Mouse (Mus musculus): ENCODE measurements around the gene Myrfl. TPM values are rescaled to one million over a fixed set of nuclear protein-coding genes. Genes with fewer than 3 reads are reported as not detected.

Gene Myrfl
- total RNA-seq, 2 experiments from 2014 or later, result 0.40 to 0.46 TPM

- intact Hi-C loops (cut with DNase I), result no loop called here
Observed at GRCm38 (mm10) chr10:116915286-116915685, 18.6 kb upstream of the Myrfl start.

GRCm38 (mm10) chr10:116914586-116914985 lies 17.9 kb upstream of the Myrfl start:
- DNase-seq (ENCODE audit: low spot score in 2 of 2), result no peak
- intact Hi-C loops (cut with DNase I), result no loop called here

More at GRCm38 (mm10) chr10:116915286-116915685, 18.6 kb upstream of the Myrfl start:
- no peak for DNase-seq (ENCODE audit: low spot score in 2 of 2)

- no peak for DNase-seq (ENCODE audit: low spot score in 2 of 2)
- intact Hi-C loops (cut with DNase I), result no loop called here
Observed at GRCm38 (mm10) chr10:116913647-116914273, 17.0 kb upstream of the Myrfl start.

GRCm38 (mm10) chr10:116912850-116913249 lies 16.1 kb upstream of the Myrfl start:
- intact Hi-C loops (cut with DNase I), result no loop called here
- DNase-seq (ENCODE audit: low spot score in 2 of 2), result no peak

GRCm38 (mm10) chr10:116908901-116909642 lies 12.4 kb upstream of the Myrfl start:
- DNase-seq (ENCODE audit: low spot score in 2 of 2), result no peak
- intact Hi-C loops (cut with DNase I), result no loop called here

GRCm38 (mm10) chr10:116906794-116907193 lies 10.1 kb upstream of the Myrfl start:
- DNase-seq (ENCODE audit: low spot score in 2 of 2), result no peak
- intact Hi-C loops (cut with DNase I), result no loop called here

GRCm38 (mm10) chr10:116904503-116904908 lies 7.8 kb upstream of the Myrfl start:
- intact Hi-C loops (cut with DNase I), result no loop called here
- no peak for DNase-seq (ENCODE audit: low spot score in 2 of 2)

GRCm38 (mm10) chr10:116895108-116895833 lies 1.4 kb downstream of the Myrfl start:
- intact Hi-C loops (cut with DNase I), result no loop called here
- no peak for DNase-seq (ENCODE audit: low spot score in 2 of 2)

- DNase-seq (ENCODE audit: low spot score in 2 of 2), result no peak
- intact Hi-C loops (cut with DNase I), result loop anchor here (5.0 kb wide), 1 partner anchor 562 kb away; no protein-coding TSS in a partner anchor
Observed at GRCm38 (mm10) chr10:116894540-116894939, 2.2 kb downstream of the Myrfl start.

- intact Hi-C loops (cut with DNase I), result loop anchor here (5.0 kb wide), 1 partner anchor 561 kb away; no protein-coding TSS in a partner anchor
- DNase-seq (ENCODE audit: low spot score in 2 of 2), result peak; percentile 30 to 49
Observed at GRCm38 (mm10) chr10:116893753-116894152, 3.0 kb downstream of the Myrfl start.

- DNase-seq (ENCODE audit: low spot score in 2 of 2), result no peak
- intact Hi-C loops (cut with DNase I), result loop anchor here (5.0 kb wide), 1 partner anchor 558 kb away; no protein-coding TSS in a partner anchor
Observed at GRCm38 (mm10) chr10:116890587-116890986, 6.1 kb downstream of the Myrfl start.

- intact Hi-C loops (cut with DNase I), result no loop called here
Observed at GRCm38 (mm10) chr10:116884552-116884951, 12.2 kb downstream of the Myrfl start.

GRCm38 (mm10) chr10:116883531-116883930 lies 13.2 kb downstream of the Myrfl start:
- intact Hi-C loops (cut with DNase I), result no loop called here
- no peak for DNase-seq (ENCODE audit: low spot score in 2 of 2)

More at GRCm38 (mm10) chr10:116884552-116884951, 12.2 kb downstream of the Myrfl start:
- DNase-seq (ENCODE audit: low spot score in 2 of 2), result no peak

- no peak for DNase-seq (ENCODE audit: low spot score in 2 of 2)
- intact Hi-C loops (cut with DNase I), result no loop called here
Observed at GRCm38 (mm10) chr10:116877436-116877835, 19.3 kb downstream of the Myrfl start.

- intact Hi-C loops (cut with DNase I), result no loop called here
- no peak for DNase-seq (ENCODE audit: low spot score in 2 of 2)
Observed at GRCm38 (mm10) chr10:116874490-116874889, 22.2 kb downstream of the Myrfl start.

GRCm38 (mm10) chr10:116872016-116872410 lies 24.7 kb downstream of the Myrfl start:
- intact Hi-C loops (cut with DNase I), result no loop called here
- no peak for DNase-seq (ENCODE audit: low spot score in 2 of 2)

- intact Hi-C loops (cut with DNase I), result no loop called here
- DNase-seq (ENCODE audit: low spot score in 2 of 2), result peak; percentile 26 to 66
Observed at GRCm38 (mm10) chr10:116871329-116872015, 25.2 kb downstream of the Myrfl start.

- intact Hi-C loops (cut with DNase I), result no loop called here
- DNase-seq (ENCODE audit: low spot score in 2 of 2), result no peak
Observed at GRCm38 (mm10) chr10:116870819-116871218, 25.9 kb downstream of the Myrfl start.

GRCm38 (mm10) chr10:116853159-116853845 lies 43.4 kb downstream of the Myrfl start:
- intact Hi-C loops (cut with DNase I), result no loop called here
- DNase-seq (ENCODE audit: low spot score in 2 of 2), result no peak
